Mouse (Mus musculus) left cerebral cortex, adult 2 months (tissue): ENCODE data around the gene Rnf223. TPM values are rescaled to one million over a fixed set of nuclear protein-coding genes. Genes with fewer than 3 reads are reported as not detected.

Experiments
- DNase-seq, 2 experiments: peaks; one replicate each; pipeline ENCODE4 v3.0.0; 2021 to 2022; ENCODE audit warnings: low spot score in 2 of 2, mixed read lengths in 1 of 2; ENCODE audit errors: extremely low spot score in 1 of 2
- H3K27ac ChIP-seq: fragments of 200-600 bp; 2 replicates; pipeline ENCODE4 v1.8.1; 2022
- H3K4me3 ChIP-seq: fragments of 200-600 bp; 2 replicates; pipeline ENCODE4 v1.8.1; 2022
- CTCF ChIP-seq: fragments of 200-600 bp; IDR thresholded peaks from 2 replicates; pipeline ENCODE4 v1.8.1; 2022; ENCODE audit warnings: antibody characterized with exemption, mild to moderate bottlenecking, moderate library complexity
- intact Hi-C: fragments of 180-260 bp; cut with DNase I; formaldehyde crosslinking; loops from one replicate; pipeline ENCODE4 v1.15.1; 2025
- total RNA-seq, 2 experiments: library from RNA; stranded (reverse); gene quantifications; 2 replicates each; pipeline ENCODE4 v1.2.3; 2021

Gene Rnf223
- total RNA-seq, 2 experiments from 2014 or later = 0.95 to 1.3 TPM

DNA sequence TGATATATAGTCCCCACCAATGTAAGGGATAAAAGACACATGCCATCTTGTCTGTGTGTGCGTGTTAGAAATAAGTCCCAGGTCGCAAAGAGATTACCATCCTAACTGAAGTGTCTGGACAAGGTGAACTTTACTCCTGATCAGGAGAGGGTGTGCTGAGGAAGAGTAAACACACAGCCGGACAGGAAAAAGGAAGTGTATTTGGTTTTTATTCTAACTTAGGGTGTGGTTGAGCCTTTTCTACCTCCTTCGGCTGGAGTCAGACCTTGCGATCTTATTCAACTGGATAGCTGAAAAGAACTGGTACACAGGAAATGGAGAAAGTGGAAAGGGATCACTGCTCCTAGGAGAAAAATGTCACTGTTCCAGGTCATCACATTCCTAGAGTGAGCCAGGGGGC is 29.8 kb upstream of the Rnf223 start:
- H3K4me3 ChIP-seq = no peak overlapping the region
- intact Hi-C loops = loop anchor here (5.0 kb wide), 1 partner anchor 138 kb away; the partner anchor contains the start of gene C1qtnf12
- H3K27ac ChIP-seq = no peak overlapping the region
- DNase-seq = no peak
- TF ChIP-seq CTCF = no peak

DNA sequence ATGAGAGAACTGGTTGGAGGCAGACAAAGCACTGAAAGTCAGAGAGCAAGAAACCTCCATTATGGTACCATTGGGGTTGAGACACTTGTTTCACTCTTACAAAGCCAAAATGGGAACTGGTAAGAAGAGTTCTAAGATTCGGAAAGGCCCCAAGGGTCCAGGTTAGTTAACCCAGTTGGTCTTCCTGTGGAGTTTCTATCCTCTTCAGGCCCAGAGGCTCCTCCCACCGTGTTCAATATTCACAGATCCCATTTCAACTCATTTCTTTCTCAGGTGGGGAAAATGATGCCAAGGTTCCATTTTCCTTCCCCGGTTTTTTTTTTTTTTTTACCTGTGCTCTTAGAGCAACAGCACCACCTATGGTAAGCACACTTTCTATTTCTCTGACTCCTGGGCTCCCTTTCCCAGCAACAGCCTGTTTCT is 28.8 kb upstream of the Rnf223 start:
- intact Hi-C loops = loop anchor here (5.0 kb wide), 1 partner anchor 139 kb away; the partner anchor contains the start of gene C1qtnf12
- Histone ChIP-seq H3K4me3 (no peak overlapping the region), H3K27ac (no peak overlapping the region)
- DNase-seq = no peak
- peak; percentile 37 for TF ChIP-seq CTCF

- TF ChIP-seq CTCF = no peak
- no peak for DNase-seq
- Histone ChIP-seq H3K4me3 (no peak overlapping the region), H3K27ac (no peak overlapping the region)
- intact Hi-C loops = loop anchor here (5.0 kb wide), 1 partner anchor 141 kb away; the partner anchor contains the start of gene C1qtnf12
These were observed 27.0 kb upstream of the Rnf223 start for GRCm38 (mm10) chr4:156103342-156103741.

GRCm38 (mm10) chr4:156108606-156109546 is 21.4 kb upstream of the Rnf223 start:
- DNase-seq = peak; percentile 17 to 19
- intact Hi-C loops = loop anchor here (1.0 to 2.0 kb wide), 3 partner anchors 76 to 126 kb away; partner anchors contain the start of genes B3galt6, Plekhn1 and Sdf4
- Histone ChIP-seq H3K27ac (peak overlapping the region; percentile 84), H3K4me3 (peak overlapping the region; percentile 52)
- TF ChIP-seq CTCF = no peak; the same call in 1 of the 2 replicates

- peak; percentile 99 for DNase-seq
- peak within 1 kb of the TSS; percentile 84 for H3K27ac ChIP-seq
- intact Hi-C loops = loop anchor here (1.0 to 2.0 kb wide), 3 partner anchors 77 to 125 kb away; partner anchors contain the start of genes B3galt6, Plekhn1 and Sdf4
- peak within 1 kb of the TSS; percentile 63 for H3K4me3 ChIP-seq
- TF ChIP-seq CTCF = peak; percentile 32
These were observed 20.6 kb upstream of the Rnf223 start, which contains the start of gene 9430015G10Rik for GRCm38 (mm10) chr4:156109570-156110331. Gene 9430015G10Rik (plus strand): TSS chr4:156109982.

DNA sequence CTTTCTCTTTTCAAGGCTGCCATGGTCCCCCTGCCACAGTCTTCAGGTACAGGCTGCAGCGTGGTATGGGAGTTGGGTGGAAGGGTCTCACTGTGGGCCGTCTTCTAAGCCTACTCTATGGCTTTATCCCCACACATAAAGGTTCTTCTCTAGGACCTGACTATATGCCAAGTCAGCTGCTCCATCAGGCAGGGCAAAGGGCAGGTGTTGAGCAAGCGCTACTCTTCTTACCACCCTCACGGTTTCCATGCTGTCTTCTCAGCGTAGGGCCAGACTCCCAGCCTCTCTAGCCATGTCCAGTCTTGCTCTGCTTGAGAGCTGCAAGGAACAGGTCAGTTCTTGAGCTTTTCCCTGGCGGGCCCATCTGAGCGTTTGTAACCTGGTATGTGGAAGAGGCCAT is 6.2 kb upstream of the Rnf223 start:
- intact Hi-C loops = no loop called here
- TF ChIP-seq CTCF = no peak
- no peak overlapping the region for H3K4me3 ChIP-seq
- DNase-seq = no peak
- H3K27ac ChIP-seq = no peak overlapping the region

- intact Hi-C loops = no loop called here
- TF ChIP-seq CTCF = no peak
These were observed 4.9 kb upstream of the Rnf223 start for GRCm38 (mm10) chr4:156125393-156125792.

GRCm38 (mm10) chr4:156126841-156127240 is 3.5 kb upstream of the Rnf223 start:
- DNase-seq = no peak
- Histone ChIP-seq H3K4me3 (no peak overlapping the region), H3K27ac (no peak overlapping the region)
- TF ChIP-seq CTCF = no peak
- intact Hi-C loops = no loop called here

More at GRCm38 (mm10) chr4:156125393-156125792, 4.9 kb upstream of the Rnf223 start:
- no peak overlapping the region for H3K27ac ChIP-seq
- H3K4me3 ChIP-seq = no peak overlapping the region
- no peak for DNase-seq

GRCm38 (mm10) chr4:156128746-156129145 is 1.6 kb upstream of the Rnf223 start:
- intact Hi-C loops = no loop called here
- Histone ChIP-seq H3K27ac (no peak overlapping the region), H3K4me3 (no peak overlapping the region)
- TF ChIP-seq CTCF = no peak
- DNase-seq = no peak

- intact Hi-C loops = no loop called here
- no peak for TF ChIP-seq CTCF
- no peak overlapping the region for H3K4me3 ChIP-seq
- DNase-seq = no peak
- no peak overlapping the region for H3K27ac ChIP-seq
These were observed 627 bp downstream of the Rnf223 start for GRCm38 (mm10) chr4:156130940-156131339.

DNA sequence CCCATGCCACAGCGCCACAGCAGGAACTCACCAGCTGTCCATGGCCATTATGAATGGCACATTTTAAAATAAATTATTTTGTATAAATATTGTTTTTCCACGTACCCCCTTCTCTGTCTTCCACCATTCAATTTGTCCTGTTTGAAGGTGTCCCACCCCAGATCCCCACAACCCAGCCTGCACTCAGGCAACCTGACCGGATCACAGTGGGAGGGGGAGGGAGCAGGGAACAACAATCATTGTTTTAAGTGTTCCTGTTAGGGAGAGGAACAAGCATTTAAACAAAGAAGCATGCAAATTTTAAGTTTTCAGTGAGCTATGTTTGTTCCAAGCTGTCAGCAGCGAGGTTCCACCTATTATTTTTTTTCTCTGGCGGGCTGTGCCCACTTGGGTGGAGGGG is 3.0 kb downstream of the Rnf223 start:
- no peak overlapping the region for H3K27ac ChIP-seq
- intact Hi-C loops = no loop called here
- no peak for DNase-seq
- no peak overlapping the region for H3K4me3 ChIP-seq
- no peak for TF ChIP-seq CTCF
